ENCODE assay signal across 7 mouse cellular contexts in genomic region chr19:53528752-53529454, GRCm38 (mm10). TPM values are rescaled to one million over a fixed set of nuclear protein-coding genes. Genes with fewer than 3 reads are reported as not detected.
A peak's percentile ranks its signal among the peaks of the same experiment; 100 is the strongest.
DNase-seq lines count a peak whose midpoint lies in the region; ATAC-seq and TF ChIP-seq lines count a peak whose summit lies in the region.

Gene Dusp5 (plus strand): TSS chr19:53529109.

- peak; percentile 96 for DNase-seq in adrenal gland, adult 8-10 months
- peak; percentile 99 for DNase-seq in embryo, embryonic 9.5 days (ENCODE audit: extremely low spot score)
- no peak for DNase-seq in gonadal fat pad, adult 2 months (ENCODE audit: low read depth)
- DNase-seq in left cerebral cortex, postnatal 4 days, result peak; percentile 98

- no peaks in the 10 kb centered on the region for H3K9me3 ChIP-seq in intestine, postnatal 0 days (ENCODE audit: control insufficient read depth)
- H3K9me3 ChIP-seq in midbrain, embryonic 12.5 days, result no peaks in the 10 kb centered on the region

- H3K4me2 ChIP-seq in intestine, postnatal 0 days (replicated peaks; ENCODE audit: low read depth), result peak within 1 kb of the TSS; percentile 87
- peak within 1 kb of the TSS; percentile 88 for H3K4me2 ChIP-seq in midbrain, embryonic 12.5 days (replicated peaks)

- peak; percentile 60 for TF ChIP-seq CTCF in intestine, postnatal 0 days (IDR thresholded peaks at IDR 0.05; ENCODE audit: low read depth)
- TF ChIP-seq CTCF in small intestine, adult 2 months (IDR thresholded peaks at IDR 0.05; ENCODE audit: extremely low read depth, insufficient read length, insufficient replicate concordance, low read depth, low read length), result no peak

- under 1% methylated on average over 83 of the region's 84 CpGs for whole genome bisulfite sequencing in intestine, postnatal 0 days
- under 1% methylated on average over 84 of the region's 84 CpGs for WGBS in midbrain, embryonic 12.5 days
- under 1% methylated on average over 83 of the region's 84 CpGs for WGBS in small intestine, adult 2 months

- ATAC-seq in intestine, postnatal 0 days, result peak; percentile 92
- peak; percentile 94 for ATAC-seq in midbrain, embryonic 12.5 days (ENCODE audit: low FRiP score, low read depth)

- H3K27me3 ChIP-seq in intestine, postnatal 0 days (replicated peaks; ENCODE audit: control insufficient read depth, insufficient read depth, low read length), result no peaks in the 10 kb centered on the region
- peaks cover 49% of the 10 kb centered on the region for H3K27me3 ChIP-seq in midbrain, embryonic 12.5 days
- no peaks in the 10 kb centered on the region for H3K27me3 ChIP-seq in small intestine, adult 2 months (ENCODE audit: control insufficient read depth, insufficient read depth, low read length)

- H3K4me1 ChIP-seq in intestine, postnatal 0 days (replicated peaks; ENCODE audit: control insufficient read depth, insufficient read depth, low read length), result peaks cover 5% of the 10 kb centered on the region; the same call in 1 of the 2 replicates
- H3K4me1 ChIP-seq in midbrain, embryonic 12.5 days, result peaks cover 19% of the 10 kb centered on the region
- H3K4me1 ChIP-seq in small intestine, adult 2 months (ENCODE audit: control insufficient read depth, insufficient read depth, insufficient read length, low read length), result peaks cover 8% of the 10 kb centered on the region

- no peaks in the 10 kb centered on the region for H3K36me3 ChIP-seq in intestine, postnatal 0 days (ENCODE audit: control insufficient read depth, insufficient read depth)
- H3K36me3 ChIP-seq in midbrain, embryonic 12.5 days, result no peaks in the 10 kb centered on the region
- H3K36me3 ChIP-seq in small intestine, adult 2 months (ENCODE audit: control insufficient read depth, insufficient read depth, low read length), result peaks cover 3% of the 10 kb centered on the region

- intact Hi-C loops in left cerebral cortex, postnatal 4 days (cut with DNase I), result no loop called here

- peak within 1 kb of the TSS; percentile 70 for H3K4me3 ChIP-seq in intestine, postnatal 0 days (ENCODE audit: low read depth, low read length)
- H3K4me3 ChIP-seq in midbrain, embryonic 12.5 days, result peak within 1 kb of the TSS; percentile 66
- peak within 1 kb of the TSS; percentile 81 for H3K4me3 ChIP-seq in small intestine, adult 2 months (ENCODE audit: low read depth, low read length)

- peak within 1 kb of the TSS; percentile 80 for H3K9ac ChIP-seq in intestine, postnatal 0 days (ENCODE audit: low read depth, low read length)
- peak within 1 kb of the TSS; percentile 70 for H3K9ac ChIP-seq in midbrain, embryonic 12.5 days (replicated peaks)

- TF ChIP-seq POLR2A in small intestine, adult 2 months (IDR thresholded peaks at IDR 0.05; ENCODE audit: low read depth, low read length), result 0 out of 2 replicates have a peak, but pooled peaks have one; percentile 92

- peak within 1 kb of the TSS; percentile 95 for H3K27ac ChIP-seq in intestine, postnatal 0 days (ENCODE audit: low read depth, low read length)
- H3K27ac ChIP-seq in midbrain, embryonic 12.5 days (replicated peaks), result peak within 1 kb of the TSS; percentile 61
- peak within 1 kb of the TSS; percentile 58 for H3K27ac ChIP-seq in small intestine, adult 2 months (ENCODE audit: insufficient read depth, low read depth, low read length)

RNA-seq across cellular contexts. Expression of gene Dusp5, which starts in this region (rescaled TPM):
- total RNA-seq in adrenal gland, adult 8-10 months (2022), result 10 to 100 TPM in 1 of 4 experiments, 1 to 10 TPM in 3; 3.9 to 18.8 (median 5.7) TPM
- polyA plus RNA-seq in gonadal fat pad, adult 2 months (2012; rRNA removed), result 21.2 and 27.2 TPM in 2 replicates
- polyA plus RNA-seq in intestine, postnatal 0 days (2015; fragmentation: Nextera tagmentation; extraction: Ambion mirVana), result 12.4 and 14.6 TPM in 2 replicates
- total RNA-seq in left cerebral cortex, postnatal 4 days (2021), result 1 to 10 TPM; 2.7 to 4.3 TPM
- polyA plus RNA-seq in midbrain, embryonic 12.5 days (2016; fragmentation: Nextera tagmentation; extraction: Ambion mirVana), result 1.7 and 2.7 TPM in 2 replicates
- polyA plus RNA-seq in small intestine, adult 2 months (2012; rRNA removed), result 18.0 and 28.5 TPM in 2 replicates
